Mouse (Mus musculus) heart, adult 11 months (tissue): ENCODE data around the gene Draxin.
"Not testable (repeated sequence)": the region's sequence is repeated elsewhere in the genome, so short reads cannot be mapped to it uniquely, and the experiment has no call there.

Experiments used
- DNase-seq: peaks from one replicate; pipeline ENCODE4 v3.0.0; 2022

Draxin gene

GRCm38 (mm10) chr4:148054961-148055695, 75.4 kb downstream of the Draxin start:
- peak; percentile 86 for DNase-seq

DNA sequence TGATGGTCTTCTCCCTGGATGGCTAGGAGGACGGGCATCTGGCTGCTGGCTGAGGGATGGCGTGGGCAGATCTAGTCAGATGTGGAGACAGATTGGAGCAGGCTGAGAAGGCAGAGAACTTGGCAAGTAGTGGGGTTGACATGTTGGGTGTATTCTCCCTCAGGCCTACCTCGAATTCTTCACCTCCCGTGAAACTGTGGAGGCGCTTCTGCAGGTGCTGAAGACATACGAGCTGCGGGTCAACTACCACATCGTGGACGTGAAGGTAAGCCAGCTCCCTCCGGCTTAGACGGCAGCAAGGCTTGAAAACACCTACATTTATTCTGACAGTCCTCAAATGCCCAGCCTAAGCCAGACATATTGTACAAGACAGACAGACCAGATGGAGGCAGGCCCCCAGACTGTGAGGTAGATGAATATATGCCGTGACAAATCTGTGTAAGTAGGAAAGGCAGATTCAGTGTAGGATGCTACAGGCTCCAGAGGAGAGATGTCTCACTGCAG, 77.0 kb downstream of the Draxin start:
- DNase-seq: peak; percentile 82

- DNase-seq: peak; percentile 87
Measured at GRCm38 (mm10) chr4:148052976-148053375, 77.5 kb downstream of the Draxin start.

DNA sequence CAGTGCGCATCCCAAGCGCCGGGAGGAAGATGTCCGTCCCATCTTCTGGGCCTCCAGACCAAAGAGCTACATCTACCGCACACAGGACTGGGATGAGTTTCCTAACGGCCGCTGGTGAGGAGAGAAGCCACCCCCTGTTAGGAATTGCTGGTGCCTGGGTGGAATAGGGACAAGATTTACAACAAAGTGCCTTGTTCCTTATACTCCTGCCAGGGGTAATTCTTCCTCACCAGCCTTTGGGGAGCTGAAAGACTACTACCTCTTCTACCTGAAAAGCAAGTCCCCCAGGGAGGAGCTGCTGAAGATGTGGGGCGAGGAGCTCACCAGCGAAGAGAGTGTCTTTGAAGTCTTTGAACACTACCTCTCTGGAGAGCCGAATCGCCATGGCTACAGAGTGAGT, 78.6 kb downstream of the Draxin start:
- DNase-seq: peak; percentile 83

DNA sequence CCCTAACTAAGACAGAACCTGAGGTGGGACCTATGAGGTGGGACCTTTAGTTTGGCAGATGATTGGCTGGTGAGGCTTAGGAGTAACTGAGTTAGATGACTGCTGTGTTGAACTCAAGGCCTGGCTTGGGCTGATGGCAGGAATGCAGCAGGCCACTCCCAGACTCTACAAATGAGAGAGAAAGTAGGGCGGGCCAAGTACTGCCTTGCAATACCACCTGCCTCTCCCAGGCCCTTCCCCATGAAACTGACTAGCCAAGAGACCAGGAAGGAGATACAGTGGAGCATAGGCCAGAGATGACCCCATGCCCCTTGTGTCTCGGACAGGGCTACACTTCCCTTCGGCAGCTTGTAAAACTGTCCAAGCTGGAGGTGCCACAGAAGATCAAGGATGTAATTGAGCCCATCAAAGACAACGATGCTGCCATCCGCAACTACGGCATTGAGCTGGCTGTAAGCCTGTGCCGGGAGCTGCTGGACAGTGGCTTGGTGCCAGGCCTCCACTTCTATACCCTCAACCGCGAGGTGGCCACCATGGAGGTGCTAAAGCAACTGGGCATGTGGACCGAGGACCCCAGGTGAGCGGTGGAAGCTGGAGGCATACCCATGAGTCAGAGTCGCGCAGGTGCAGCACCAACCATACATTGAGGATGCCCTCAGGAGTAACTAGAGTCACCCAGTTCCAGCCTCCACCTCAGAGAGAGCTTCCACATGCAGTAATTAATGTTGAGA, 79.3 kb downstream of the Draxin start:
- peak; percentile 90 for DNase-seq

GRCm38 (mm10) chr4:148050396-148050914, 80.0 kb downstream of the Draxin start:
- not testable (repeated sequence) for DNase-seq
